Mouse (Mus musculus): ENCODE results near the gene Fbxw27.
A peak's percentile ranks its signal among the peaks of the same experiment; 100 is the strongest.
"Not testable (repeated sequence)": the region's sequence is repeated elsewhere in the genome, so short reads cannot be mapped to it uniquely, and the experiment has no call there.

The Fbxw27 gene

DNA sequence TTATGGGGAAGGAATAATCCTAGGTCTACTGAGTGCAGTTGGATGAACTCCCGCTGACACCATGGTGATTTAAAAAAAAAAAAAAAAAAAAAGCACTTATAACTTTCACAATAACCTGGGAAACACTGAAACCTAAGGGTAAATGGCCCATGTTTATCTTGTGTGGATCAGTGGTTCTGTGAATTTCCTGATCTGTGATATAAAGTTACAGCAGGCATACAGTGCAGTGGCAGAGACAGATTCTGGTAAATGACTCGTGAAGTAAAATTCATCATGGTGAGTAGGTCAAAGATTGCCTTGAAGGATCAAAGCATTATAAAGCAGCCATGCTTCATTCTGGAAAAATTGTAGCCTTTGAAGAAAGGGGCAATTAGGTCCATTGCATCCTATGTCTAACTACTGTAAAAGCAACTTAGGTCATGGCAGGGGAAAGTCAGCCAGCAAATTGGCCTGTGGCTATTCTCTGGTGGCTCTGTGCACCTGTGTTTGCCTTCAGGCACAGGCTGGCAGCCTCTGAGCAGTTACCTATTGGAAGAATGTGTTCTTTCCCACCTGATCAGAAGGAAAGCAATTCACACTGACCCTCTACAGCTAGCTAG lies 16.3 kb upstream of the Fbxw27 start:
- Histone ChIP-seq H3K4me1 (replicated peaks; ENCODE audit: low read depth, low read length) (no peaks in the 10 kb centered on the region; the same call in 1 of the 2 replicates), H3K4me3 (replicated peaks; ENCODE audit: low read length) (no peak overlapping the region), H3K9me3 (ENCODE audit: low read length) (peaks cover 30% of the 10 kb centered on the region), H3K27me3 (ENCODE audit: insufficient read depth, low read length) (no peaks in the 10 kb centered on the region), H3K36me3 (ENCODE audit: insufficient read depth, low read length) (no peaks in the 10 kb centered on the region)
- TF ChIP-seq NANOG (IDR thresholded peaks at IDR 0.05; ENCODE audit: borderline replicate concordance, low read length) (no peak), CTCF (conservative IDR thresholded peaks at IDR 0.05; ENCODE audit: low read length) (no peak), POU5F1 (IDR thresholded peaks at IDR 0.05; ENCODE audit: borderline replicate concordance, low read length) (no peak)

DNA sequence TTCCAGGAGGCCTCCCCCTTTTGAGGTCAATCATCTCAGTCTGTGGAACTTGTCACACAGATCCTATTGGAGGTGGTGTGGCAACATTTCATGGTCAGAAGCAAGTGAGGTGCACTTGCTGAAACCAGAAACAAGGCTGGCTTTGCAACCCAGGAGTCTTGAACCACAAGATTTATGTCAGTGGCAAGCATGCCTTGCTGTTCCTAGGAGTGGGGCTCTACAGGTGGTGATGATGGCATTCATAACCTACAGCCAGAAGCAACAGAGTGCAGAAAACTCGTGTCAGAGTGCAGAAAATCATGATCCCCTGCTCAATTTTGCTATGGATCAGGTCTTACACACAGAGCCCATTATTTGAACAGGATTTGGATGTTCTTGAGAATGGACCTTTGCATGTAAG lies 15.8 kb upstream of the Fbxw27 start:
- Histone ChIP-seq H3K9me3 (ENCODE audit: low read length) (peaks cover 34% of the 10 kb centered on the region), H3K36me3 (ENCODE audit: insufficient read depth, low read length) (no peaks in the 10 kb centered on the region), H3K4me3 (replicated peaks; ENCODE audit: low read length) (no peak overlapping the region), H3K4me1 (replicated peaks; ENCODE audit: low read depth, low read length) (no peaks in the 10 kb centered on the region; the same call in 1 of the 2 replicates), H3K27me3 (ENCODE audit: insufficient read depth, low read length) (no peaks in the 10 kb centered on the region)
- TF ChIP-seq NANOG (IDR thresholded peaks at IDR 0.05; ENCODE audit: borderline replicate concordance, low read length) = no peak
- TF ChIP-seq POU5F1 (IDR thresholded peaks at IDR 0.05; ENCODE audit: borderline replicate concordance, low read length) = no peak
- no peak for TF ChIP-seq CTCF (conservative IDR thresholded peaks at IDR 0.05; ENCODE audit: low read length)

DNA sequence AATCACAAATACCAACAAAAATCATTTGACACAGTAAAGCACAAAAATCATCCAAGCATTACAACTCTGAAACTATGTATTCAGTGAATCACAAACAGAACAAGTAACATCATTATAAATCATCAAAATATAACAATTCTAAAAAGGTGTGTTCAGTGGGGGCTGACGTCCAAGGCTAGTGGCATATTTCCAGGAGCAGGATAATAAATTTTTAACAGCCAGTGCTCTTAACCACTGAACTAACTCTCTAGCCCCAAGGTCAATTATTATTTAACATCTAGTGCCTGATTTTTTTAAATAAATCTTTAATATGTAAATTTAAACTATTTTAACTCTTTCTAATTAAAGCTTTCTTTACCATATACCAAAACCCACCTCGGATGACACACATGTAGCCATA lies 15.1 kb upstream of the Fbxw27 start:
- H3K4me1 ChIP-seq (replicated peaks; ENCODE audit: low read depth, low read length); H3K36me3 ChIP-seq (ENCODE audit: insufficient read depth, low read length); H3K27me3 ChIP-seq (ENCODE audit: insufficient read depth, low read length); H3K4me3 ChIP-seq (replicated peaks; ENCODE audit: low read length): not testable (repeated sequence)
- peaks cover 36% of the 10 kb centered on the region for H3K9me3 ChIP-seq (ENCODE audit: low read length)

DNA sequence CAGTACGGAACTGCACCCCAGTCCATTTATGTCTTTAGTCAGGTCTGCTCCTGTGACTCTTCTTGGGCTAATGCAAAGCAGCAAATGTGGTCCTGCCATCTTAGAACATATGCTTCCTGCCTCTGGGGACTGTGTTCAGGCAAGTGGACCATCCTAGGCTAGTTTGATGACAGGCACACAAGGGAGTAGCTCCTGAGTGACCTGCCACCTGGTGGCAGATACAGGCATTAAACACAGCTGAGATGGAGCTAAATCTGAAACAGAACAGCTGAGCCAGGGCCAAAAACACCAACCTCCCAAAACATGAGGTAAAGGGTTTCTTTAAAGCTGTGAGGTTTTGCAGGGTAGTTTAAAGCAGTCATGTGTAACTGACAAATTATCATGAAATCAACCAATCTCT lies 7.6 kb upstream of the Fbxw27 start:
- Histone ChIP-seq H3K36me3 (ENCODE audit: insufficient read depth, low read length) (no peaks in the 10 kb centered on the region), H3K9me3 (ENCODE audit: low read length) (peaks cover 26% of the 10 kb centered on the region), H3K4me3 (replicated peaks; ENCODE audit: low read length) (no peak overlapping the region), H3K4me1 (replicated peaks; ENCODE audit: low read depth, low read length) (no peaks in the 10 kb centered on the region), H3K27me3 (ENCODE audit: insufficient read depth, low read length) (no peaks in the 10 kb centered on the region)
- no peak for TF ChIP-seq POU5F1 (IDR thresholded peaks at IDR 0.05; ENCODE audit: borderline replicate concordance, low read length)
- TF ChIP-seq CTCF (conservative IDR thresholded peaks at IDR 0.05; ENCODE audit: low read length) = peak; percentile 81

DNA sequence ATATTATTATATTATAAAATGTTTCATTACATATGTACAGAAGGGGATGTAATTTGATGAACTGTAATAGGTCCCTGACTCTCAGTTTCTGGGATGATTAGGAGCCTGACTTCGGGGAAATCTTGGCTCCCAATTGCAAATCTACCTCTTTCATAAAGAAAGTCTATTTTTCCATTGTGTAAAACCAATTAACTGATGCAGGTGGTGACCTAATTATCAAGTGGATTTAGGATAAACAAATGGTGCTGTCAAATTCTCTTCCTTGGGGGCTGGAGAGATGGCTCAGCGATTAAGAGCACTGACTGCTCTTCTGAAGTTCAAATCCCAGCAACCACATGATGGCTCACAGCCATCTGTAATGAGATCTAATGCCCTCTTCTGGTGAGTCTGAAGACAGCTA lies 5.3 kb upstream of the Fbxw27 start:
- H3K4me1 ChIP-seq (replicated peaks; ENCODE audit: low read depth, low read length) = no peaks in the 10 kb centered on the region
- no peaks in the 10 kb centered on the region for H3K36me3 ChIP-seq (ENCODE audit: insufficient read depth, low read length)
- TF ChIP-seq NANOG (IDR thresholded peaks at IDR 0.05; ENCODE audit: borderline replicate concordance, low read length) (no peak), CTCF (conservative IDR thresholded peaks at IDR 0.05; ENCODE audit: low read length) (no peak)
- no peaks in the 10 kb centered on the region for H3K27me3 ChIP-seq (ENCODE audit: insufficient read depth, low read length)
- H3K4me3 ChIP-seq (replicated peaks; ENCODE audit: low read length) = no peak overlapping the region
- peaks cover 9% of the 10 kb centered on the region for H3K9me3 ChIP-seq (ENCODE audit: low read length)

DNA sequence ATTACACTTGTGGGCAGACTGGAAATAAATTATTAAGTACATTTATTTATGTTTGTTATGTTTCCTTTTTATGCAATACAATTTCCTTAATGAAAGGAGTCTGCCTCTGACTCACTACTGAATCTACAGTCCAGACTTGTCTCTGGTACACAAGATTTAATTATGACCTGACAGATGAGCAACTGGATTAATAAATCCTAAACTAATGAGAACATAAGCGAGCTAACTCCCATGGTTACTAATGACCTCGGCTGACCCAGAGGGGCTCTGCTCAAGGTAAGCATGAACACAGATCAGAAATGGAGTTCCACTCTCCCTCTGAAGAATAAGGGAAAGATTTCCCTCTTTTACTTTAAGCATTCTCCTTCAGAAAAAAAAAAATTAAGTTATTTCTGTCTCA lies 4.8 kb upstream of the Fbxw27 start:
- H3K4me3 ChIP-seq (replicated peaks; ENCODE audit: low read length) = no peak overlapping the region
- H3K27me3 ChIP-seq (ENCODE audit: insufficient read depth, low read length) = no peaks in the 10 kb centered on the region
- H3K4me1 ChIP-seq (replicated peaks; ENCODE audit: low read depth, low read length) = no peaks in the 10 kb centered on the region
- H3K36me3 ChIP-seq (ENCODE audit: insufficient read depth, low read length) = no peaks in the 10 kb centered on the region
- no peak for TF ChIP-seq NANOG (IDR thresholded peaks at IDR 0.05; ENCODE audit: borderline replicate concordance, low read length)
- no peak for TF ChIP-seq CTCF (conservative IDR thresholded peaks at IDR 0.05; ENCODE audit: low read length)
- TF ChIP-seq POU5F1 (IDR thresholded peaks at IDR 0.05; ENCODE audit: borderline replicate concordance, low read length) = no peak
- H3K9me3 ChIP-seq (ENCODE audit: low read length) = peaks cover 6% of the 10 kb centered on the region

DNA sequence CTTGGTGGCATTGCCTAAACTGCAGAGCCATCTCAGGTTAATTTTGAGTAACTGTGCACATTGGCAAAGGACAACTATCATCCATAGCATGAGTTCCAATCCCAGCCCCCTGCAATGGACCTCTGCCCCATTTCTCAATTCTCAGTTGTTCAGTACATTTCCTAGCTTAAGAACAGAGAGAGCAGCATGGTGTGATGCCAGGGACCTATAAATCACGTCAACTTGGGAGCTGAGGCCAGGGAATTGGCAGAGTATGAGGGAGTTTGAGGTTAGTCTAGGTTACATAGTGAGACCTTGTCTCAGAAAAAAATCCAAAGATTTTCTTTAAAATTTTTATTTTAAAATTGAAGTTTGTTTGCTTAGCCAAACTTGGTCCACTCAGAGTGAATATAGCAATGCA lies 23.6 kb downstream of the Fbxw27 start:
- not testable (repeated sequence) for H3K4me3 ChIP-seq (replicated peaks; ENCODE audit: low read length); H3K36me3 ChIP-seq (ENCODE audit: insufficient read depth, low read length); H3K27me3 ChIP-seq (ENCODE audit: insufficient read depth, low read length); H3K4me1 ChIP-seq (replicated peaks; ENCODE audit: low read depth, low read length)
- peaks cover 59% of the 10 kb centered on the region for H3K9me3 ChIP-seq (ENCODE audit: low read length)

DNA sequence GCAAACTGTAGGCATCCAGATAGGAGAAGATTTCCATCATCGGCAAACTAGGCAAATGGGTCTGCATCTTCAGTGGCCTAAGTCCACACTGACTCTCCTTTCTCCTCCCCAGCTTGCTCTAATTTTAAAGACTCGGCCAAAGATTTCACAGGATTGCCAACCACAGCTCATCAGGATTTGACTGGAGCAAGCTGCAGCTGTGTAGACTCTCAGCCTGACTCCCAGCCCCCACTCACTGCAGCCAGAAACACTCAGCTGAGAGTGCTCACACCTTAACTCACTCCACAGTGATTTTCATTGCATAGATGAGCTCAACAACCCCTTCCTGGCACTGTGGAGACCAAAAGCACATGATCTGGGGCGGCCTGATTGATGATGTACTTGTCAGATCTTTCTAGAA lies 44.5 kb downstream of the Fbxw27 start, which contains the start of gene Fbxw26:
Gene Fbxw26, minus strand, starts transcription at position 101 of the 400 bp plus-strand sequence.
- not testable (repeated sequence) for H3K9me3 ChIP-seq (ENCODE audit: low read length); H3K36me3 ChIP-seq (ENCODE audit: insufficient read depth, low read length); H3K4me3 ChIP-seq (replicated peaks; ENCODE audit: low read length); H3K4me1 ChIP-seq (replicated peaks; ENCODE audit: low read depth, low read length); H3K27me3 ChIP-seq (ENCODE audit: insufficient read depth, low read length)
